Mouse (Mus musculus): Measurements from ENCODE around the gene Cep295.

DNA sequence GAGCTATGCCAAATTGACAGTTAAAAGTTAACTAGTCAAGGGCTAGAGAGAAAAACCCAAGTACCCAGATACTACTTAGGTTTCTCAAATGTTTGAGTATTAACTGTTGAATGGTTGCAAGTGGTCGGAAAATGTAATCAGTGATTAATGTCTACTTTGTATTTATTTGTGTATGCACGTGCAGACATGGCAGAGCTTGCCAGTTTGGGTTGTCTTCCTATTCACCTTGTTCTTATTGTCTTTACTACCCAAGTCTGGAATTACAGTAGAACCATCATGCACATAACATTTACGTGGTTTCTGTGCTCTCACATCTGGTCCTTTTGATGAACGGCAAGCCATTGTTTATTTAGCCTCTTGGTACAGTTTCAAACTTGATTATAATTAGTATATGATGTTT is 48.2 kb downstream of the Cep295 start:
- TF ChIP-seq GATA1 (IDR thresholded peaks at IDR 0.05; ENCODE audit: low read length) (no peak), TAL1 (IDR thresholded peaks at IDR 0.05; ENCODE audit: low read length) (no peak)

All from erythroblast, embryonic 14.5 days (primary cell).